Mouse (Mus musculus) ES-Bruce4 (cell line): ENCODE data around the gene Scube1. TPM values are rescaled to one million over a fixed set of nuclear protein-coding genes. Genes with fewer than 3 reads are reported as not detected.
A peak's percentile ranks its signal among the peaks of the same experiment; 100 is the strongest.

Experiments
- H3K27ac ChIP-seq: 2 replicates; pipeline ENCODE4 v1.5.1; 2012; ENCODE audit warnings: low read length, inconsistent platforms; ENCODE audit not compliant: insufficient read depth
- H3K27me3 ChIP-seq: 2 replicates; pipeline ENCODE4 v1.6.1; 2012; ENCODE audit warnings: mild to moderate bottlenecking, low read length, inconsistent platforms; ENCODE audit not compliant: control insufficient read depth, poor library complexity, insufficient read depth, severe bottlenecking
- H3K36me3 ChIP-seq: 2 replicates; pipeline ENCODE4 v1.6.1; 2012; ENCODE audit warnings: inconsistent platforms, mild to moderate bottlenecking, low read length, moderate library complexity; ENCODE audit not compliant: control insufficient read depth, poor library complexity, insufficient read depth, severe bottlenecking
- H3K4me1 ChIP-seq: one replicate; pipeline ENCODE4 v1.8.1; 2011; ENCODE audit warnings: low read length; ENCODE audit not compliant: control insufficient read depth, insufficient read depth
- H3K4me3 ChIP-seq: 2 replicates; pipeline ENCODE4 v1.5.1; 2011; ENCODE audit warnings: low read depth, mild to moderate bottlenecking, low read length
- H3K9ac ChIP-seq: 2 replicates; pipeline ENCODE4 v1.6.1; 2012; ENCODE audit warnings: low read depth, mild to moderate bottlenecking, inconsistent platforms; ENCODE audit not compliant: poor library complexity, severe bottlenecking
- H3K9me3 ChIP-seq: replicated peaks from 2 replicates; pipeline ENCODE4 v1.6.1; 2012; ENCODE audit warnings: mild to moderate bottlenecking, low read length, inconsistent platforms; ENCODE audit not compliant: control insufficient read depth, poor library complexity, insufficient read depth, severe bottlenecking
- CTCF ChIP-seq: IDR thresholded peaks from one replicate; pipeline ENCODE4 v1.8.1; 2011; ENCODE audit warnings: low read depth, low read length
- EP300 ChIP-seq: IDR thresholded peaks from 2 replicates; pipeline ENCODE4 v1.6.1; 2011; ENCODE audit warnings: low read depth, low read length; ENCODE audit not compliant: insufficient read depth
- POLR2A ChIP-seq: IDR thresholded peaks from one replicate; pipeline ENCODE4 v1.8.1; 2011; ENCODE audit warnings: low read length; ENCODE audit not compliant: insufficient read depth
- polyA plus RNA-seq: library from polyadenylated mRNA; stranded (reverse); fragments of >200 nt; gene quantifications from 2 replicates; pipeline ENCODE4 v1.2.4, GENCODE M21; 2011; ENCODE audit warnings: low read depth; ENCODE audit not compliant: missing spikeins, insufficient read depth, insufficient read length

Scube1 gene
- polyA plus RNA-seq, 1 experiment = 0.51 TPM

- Histone ChIP-seq H3K27me3 (no peaks in the 10 kb centered on the region), H3K36me3 (no peaks in the 10 kb centered on the region), H3K4me3 (no peak overlapping the region), H3K9me3 (no peaks in the 10 kb centered on the region), H3K4me1 (no peaks in the 10 kb centered on the region), H3K27ac (no peak overlapping the region), H3K9ac (no peak overlapping the region)
- TF ChIP-seq EP300 = no peak
- no peak for TF ChIP-seq CTCF
- TF ChIP-seq POLR2A = no peak
Observed at GRCm38 (mm10) chr15:83665993-83666392, 58.8 kb downstream of the Scube1 start.

GRCm38 (mm10) chr15:83664722-83665121 lies 60.1 kb downstream of the Scube1 start:
- Histone ChIP-seq H3K9ac (no peak overlapping the region), H3K4me3 (no peak overlapping the region), H3K9me3 (no peaks in the 10 kb centered on the region), H3K27me3 (no peaks in the 10 kb centered on the region), H3K27ac (no peak overlapping the region), H3K4me1 (no peaks in the 10 kb centered on the region), H3K36me3 (no peaks in the 10 kb centered on the region)
- TF ChIP-seq EP300 (no peak), CTCF (peak; percentile 71)

- Histone ChIP-seq H3K4me1 (no peaks in the 10 kb centered on the region), H3K27me3 (no peaks in the 10 kb centered on the region)
- TF ChIP-seq CTCF (no peak), EP300 (no peak), POLR2A (no peak)
Observed at GRCm38 (mm10) chr15:83663066-83663465, 61.8 kb downstream of the Scube1 start.

GRCm38 (mm10) chr15:83662106-83662505 lies 62.7 kb downstream of the Scube1 start:
- Histone ChIP-seq H3K9ac (no peak overlapping the region), H3K36me3 (no peaks in the 10 kb centered on the region), H3K4me3 (no peak overlapping the region), H3K4me1 (no peaks in the 10 kb centered on the region), H3K9me3 (no peaks in the 10 kb centered on the region), H3K27me3 (no peaks in the 10 kb centered on the region), H3K27ac (no peak overlapping the region)
- no peak for TF ChIP-seq CTCF
- no peak for TF ChIP-seq POLR2A
- TF ChIP-seq EP300 = no peak

More at GRCm38 (mm10) chr15:83663066-83663465, 61.8 kb downstream of the Scube1 start:
- no peaks in the 10 kb centered on the region for H3K36me3 ChIP-seq
- no peak overlapping the region for H3K9ac ChIP-seq
- no peaks in the 10 kb centered on the region for H3K9me3 ChIP-seq
- no peak overlapping the region for H3K27ac ChIP-seq
- H3K4me3 ChIP-seq = no peak overlapping the region

- no peak overlapping the region for H3K9ac ChIP-seq
- H3K36me3 ChIP-seq = no peaks in the 10 kb centered on the region
- H3K4me3 ChIP-seq = no peak overlapping the region
- no peak overlapping the region for H3K27ac ChIP-seq
- no peaks in the 10 kb centered on the region for H3K27me3 ChIP-seq
- no peaks in the 10 kb centered on the region for H3K9me3 ChIP-seq
- TF ChIP-seq POLR2A (no peak), CTCF (no peak), EP300 (no peak)
- H3K4me1 ChIP-seq = no peaks in the 10 kb centered on the region
Observed at GRCm38 (mm10) chr15:83642518-83642917, 82.3 kb downstream of the Scube1 start.

- no peaks in the 10 kb centered on the region for H3K9me3 ChIP-seq
- H3K9ac ChIP-seq = no peak overlapping the region
- H3K4me1 ChIP-seq = peaks cover 2% of the 10 kb centered on the region
- no peak for TF ChIP-seq CTCF
- TF ChIP-seq POLR2A = no peak
- TF ChIP-seq EP300 = no peak
- H3K27ac ChIP-seq = no peak overlapping the region
- no peak overlapping the region for H3K4me3 ChIP-seq
- H3K36me3 ChIP-seq = no peaks in the 10 kb centered on the region
- H3K27me3 ChIP-seq = no peaks in the 10 kb centered on the region
Observed at GRCm38 (mm10) chr15:83640208-83640607, 84.6 kb downstream of the Scube1 start.
